Mouse (Mus musculus) limb, embryonic 12.5 days (tissue): ENCODE results near the gene Rpl10a. TPM values are rescaled to one million over a fixed set of nuclear protein-coding genes. Genes with fewer than 3 reads are reported as not detected.
"Not testable (repeated sequence)": the region's sequence is repeated elsewhere in the genome, so short reads cannot be mapped to it uniquely, and the experiment has no call there.

Experiments
- ATAC-seq: fragments of 200-750 bp; cut with Nextera tagmentation; 2 replicates; pipeline ENCODE4 v1.8.0; 2017; ENCODE audit warnings: low read depth, moderate TSS enrichment; ENCODE audit not compliant: insufficient number of reproducible peaks, insufficient read depth, low FRiP score, low TSS enrichment
- H3K27ac ChIP-seq: fragments of 300-500 bp; sonication (generic); 2 replicates; pipeline ENCODE4 v1.5.1; 2016; ENCODE audit warnings: mild to moderate bottlenecking, moderate library complexity
- H3K27me3 ChIP-seq: fragments of 300-500 bp; sonication (generic); 2 replicates; pipeline ENCODE4 v1.6.1; 2016; ENCODE audit warnings: mild to moderate bottlenecking, moderate library complexity
- H3K36me3 ChIP-seq: fragments of 300-500 bp; sonication (generic); 2 replicates; pipeline ENCODE4 v1.6.1; 2016; ENCODE audit warnings: mild to moderate bottlenecking, moderate library complexity
- H3K4me1 ChIP-seq: fragments of 300-500 bp; sonication (generic); replicated peaks from 2 replicates; pipeline ENCODE4 v1.6.1; 2016
- H3K4me2 ChIP-seq: fragments of 300-500 bp; sonication (generic); 2 replicates; pipeline ENCODE4 v1.6.1; 2016; ENCODE audit warnings: mild to moderate bottlenecking, moderate library complexity
- H3K4me3 ChIP-seq: fragments of 300-500 bp; sonication (generic); replicated peaks from 2 replicates; pipeline ENCODE4 v1.5.1; 2016; ENCODE audit warnings: mild to moderate bottlenecking
- H3K9ac ChIP-seq: fragments of 300-500 bp; sonication (generic); replicated peaks from 2 replicates; pipeline ENCODE4 v1.6.1; 2016; ENCODE audit warnings: mild to moderate bottlenecking, moderate library complexity
- H3K9me3 ChIP-seq: fragments of 300-500 bp; sonication (generic); 2 replicates; pipeline ENCODE4 v1.6.1; 2016; ENCODE audit warnings: mild to moderate bottlenecking, moderate library complexity
- WGBS: fragments of 180-500 bp; shearing (Covaris S2); methylation state at CpG from one replicate; pipeline ENCODE4 v1.1.7; 2016; 5-methylcytosine and 5-hydroxymethylcytosine counted together
- polyA plus RNA-seq: library from polyadenylated mRNA; unstranded; fragments of >200 nt; fragmentation: Nextera tagmentation; extraction: Ambion mirVana; gene quantifications from 2 replicates; pipeline ENCODE4 v1.2.1, GENCODE M21; 2016

The Rpl10a gene
- polyA plus RNA-seq, 1 experiment from 2014 or later, result 537 TPM

DNA sequence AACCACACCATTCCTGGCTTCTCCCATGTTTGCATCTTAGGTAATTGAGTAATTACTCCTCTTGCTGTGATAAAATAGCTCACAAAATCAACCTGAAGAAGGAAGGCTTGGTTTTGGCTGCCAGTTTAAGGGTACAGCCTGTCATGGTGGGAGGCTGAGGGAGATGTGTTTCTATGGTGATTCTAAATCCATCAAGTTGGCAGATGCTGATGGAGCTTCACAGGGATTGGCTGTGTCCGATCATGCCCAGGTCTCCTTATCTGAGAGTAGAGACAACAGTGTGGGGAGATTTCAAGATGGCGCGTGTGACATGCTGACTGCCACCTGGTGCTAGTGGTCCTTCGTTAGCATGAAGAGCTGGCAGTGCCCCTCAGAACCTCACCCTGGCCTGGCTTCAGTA is 6.6 kb upstream of the Rpl10a start:
- no peak overlapping the region for H3K27ac ChIP-seq
- H3K9ac ChIP-seq, result no peak overlapping the region
- no peak overlapping the region for H3K4me3 ChIP-seq
- no peaks in the 10 kb centered on the region for H3K27me3 ChIP-seq
- H3K4me2 ChIP-seq, result no peak overlapping the region
- WGBS, result 92% methylated on average over 4 of the region's 4 CpGs
- H3K4me1 ChIP-seq, result no peaks in the 10 kb centered on the region; the same call in 1 of the 2 replicates
- H3K36me3 ChIP-seq, result peaks cover 91% of the 10 kb centered on the region
- ATAC-seq, result no peak
- peaks cover 6% of the 10 kb centered on the region; the same call in 1 of the 2 replicates for H3K9me3 ChIP-seq

DNA sequence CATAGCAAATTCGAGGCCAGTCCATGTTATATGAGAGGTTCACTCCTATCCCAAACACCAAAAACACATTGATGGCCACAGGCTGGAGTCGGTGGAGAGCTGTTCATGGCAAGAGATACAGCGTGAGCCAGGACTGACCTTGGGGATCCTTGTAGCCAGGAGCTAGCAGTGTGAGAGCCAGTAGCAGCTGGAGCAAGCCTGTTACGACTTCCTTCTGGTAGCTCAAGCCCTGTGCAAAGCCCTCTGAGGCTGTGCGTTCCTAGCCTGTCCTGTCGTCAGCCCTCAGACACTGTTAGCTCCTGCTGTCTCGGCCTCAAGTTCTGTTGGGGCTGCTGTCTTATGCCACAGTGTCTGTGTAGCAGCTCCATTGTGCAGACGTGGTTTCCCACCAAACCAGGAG is 4.5 kb upstream of the Rpl10a start:
- H3K4me1 ChIP-seq, result peaks cover 15% of the 10 kb centered on the region
- no peak overlapping the region for H3K4me3 ChIP-seq
- whole genome bisulfite sequencing, result 88% methylated on average over 8 of the region's 8 CpGs
- H3K9me3 ChIP-seq, result peaks cover 6% of the 10 kb centered on the region; the same call in 1 of the 2 replicates
- peaks cover 70% of the 10 kb centered on the region for H3K36me3 ChIP-seq
- no peak overlapping the region for H3K9ac ChIP-seq
- H3K4me2 ChIP-seq, result no peak overlapping the region
- ATAC-seq, result no peak
- no peaks in the 10 kb centered on the region for H3K27me3 ChIP-seq
- H3K27ac ChIP-seq, result no peak overlapping the region

DNA sequence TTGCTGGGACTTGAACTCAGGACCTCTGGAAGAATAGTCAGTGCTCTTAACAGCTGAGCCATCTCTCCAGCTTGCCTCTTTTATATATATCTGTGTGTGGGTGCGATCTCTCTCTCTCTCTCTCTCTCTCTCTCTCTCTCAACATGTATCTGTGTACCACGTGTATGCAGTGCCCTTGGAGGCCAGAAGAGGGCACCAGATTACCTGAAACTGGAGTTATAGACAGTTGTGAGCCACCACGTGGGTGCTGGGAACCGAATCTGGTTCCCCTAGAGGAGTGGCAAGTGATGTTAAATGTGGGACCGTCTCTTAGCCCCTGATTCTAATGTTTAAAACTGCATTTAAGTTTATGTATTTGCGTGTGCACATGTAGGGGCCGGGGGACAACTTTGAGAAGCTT is 3.9 kb upstream of the Rpl10a start:
- not testable (repeated sequence) for H3K4me2 ChIP-seq, H3K9me3 ChIP-seq, H3K27ac ChIP-seq, H3K4me3 ChIP-seq, H3K9ac ChIP-seq, H3K27me3 ChIP-seq, ATAC-seq
- Histone ChIP-seq H3K4me1 (peaks cover 17% of the 10 kb centered on the region), H3K36me3 (peaks cover 68% of the 10 kb centered on the region)
- 93% methylated on average over 7 of the region's 7 CpGs for WGBS

DNA sequence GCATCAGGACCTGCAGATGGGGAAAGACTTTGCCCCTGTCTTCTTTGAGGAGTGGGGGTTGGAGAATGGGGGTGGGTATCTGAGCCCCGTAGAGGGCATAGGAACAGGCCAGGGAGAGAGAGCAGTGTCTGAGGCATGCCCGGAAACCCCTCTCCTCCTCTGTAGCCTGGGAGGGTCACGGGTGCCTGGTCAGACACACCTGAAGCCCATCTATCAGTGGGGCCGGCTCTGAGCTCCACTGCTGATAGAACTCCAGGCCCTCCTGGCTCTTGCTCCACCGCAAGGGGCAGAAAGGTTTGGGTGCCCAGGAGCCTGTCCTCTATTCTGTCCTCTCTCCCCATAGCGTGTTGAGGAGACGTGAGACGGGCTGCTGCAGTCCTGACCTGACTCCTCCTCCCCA is 2.5 kb upstream of the Rpl10a start:
- Histone ChIP-seq H3K4me2 (no peak overlapping the region), H3K27ac (no peak overlapping the region), H3K4me3 (no peak overlapping the region), H3K36me3 (peaks cover 69% of the 10 kb centered on the region), H3K9ac (no peak overlapping the region), H3K9me3 (peaks cover 6% of the 10 kb centered on the region; the same call in 1 of the 2 replicates), H3K27me3 (no peaks in the 10 kb centered on the region), H3K4me1 (peaks cover 25% of the 10 kb centered on the region)
- 94% methylated on average over 8 of the region's 8 CpGs for WGBS
- ATAC-seq, result no peak

DNA sequence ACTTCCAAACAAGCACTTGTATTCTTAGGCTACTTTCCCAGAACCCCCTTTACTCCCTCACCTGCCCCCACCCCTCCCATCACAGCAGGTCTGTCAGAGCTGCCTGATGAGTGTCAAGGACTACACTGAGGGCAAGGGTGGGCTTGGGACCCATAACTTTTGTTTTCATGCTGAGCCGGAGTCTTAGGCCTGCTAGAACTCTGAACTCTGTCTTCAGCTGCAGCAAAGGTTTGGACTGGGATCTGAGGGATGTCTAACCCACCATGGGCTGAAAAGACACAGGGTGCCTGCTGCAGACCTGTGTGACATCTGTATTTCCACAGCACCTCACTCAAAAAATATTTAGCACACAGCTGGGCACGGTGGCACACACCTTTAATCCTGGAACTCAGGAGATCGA is 1.3 kb upstream of the Rpl10a start:
- Histone ChIP-seq H3K4me2 (no peak overlapping the region), H3K27me3 (no peaks in the 10 kb centered on the region), H3K9ac (peak overlapping the region; percentile 99; the same call in 1 of the 2 replicates), H3K36me3 (peaks cover 69% of the 10 kb centered on the region), H3K27ac (peak overlapping the region; percentile 98), H3K4me1 (peaks cover 34% of the 10 kb centered on the region), H3K9me3 (peaks cover 6% of the 10 kb centered on the region; the same call in 1 of the 2 replicates), H3K4me3 (no peak overlapping the region)
- no peak for ATAC-seq
- 65% methylated on average over 3 of the region's 3 CpGs for WGBS

DNA sequence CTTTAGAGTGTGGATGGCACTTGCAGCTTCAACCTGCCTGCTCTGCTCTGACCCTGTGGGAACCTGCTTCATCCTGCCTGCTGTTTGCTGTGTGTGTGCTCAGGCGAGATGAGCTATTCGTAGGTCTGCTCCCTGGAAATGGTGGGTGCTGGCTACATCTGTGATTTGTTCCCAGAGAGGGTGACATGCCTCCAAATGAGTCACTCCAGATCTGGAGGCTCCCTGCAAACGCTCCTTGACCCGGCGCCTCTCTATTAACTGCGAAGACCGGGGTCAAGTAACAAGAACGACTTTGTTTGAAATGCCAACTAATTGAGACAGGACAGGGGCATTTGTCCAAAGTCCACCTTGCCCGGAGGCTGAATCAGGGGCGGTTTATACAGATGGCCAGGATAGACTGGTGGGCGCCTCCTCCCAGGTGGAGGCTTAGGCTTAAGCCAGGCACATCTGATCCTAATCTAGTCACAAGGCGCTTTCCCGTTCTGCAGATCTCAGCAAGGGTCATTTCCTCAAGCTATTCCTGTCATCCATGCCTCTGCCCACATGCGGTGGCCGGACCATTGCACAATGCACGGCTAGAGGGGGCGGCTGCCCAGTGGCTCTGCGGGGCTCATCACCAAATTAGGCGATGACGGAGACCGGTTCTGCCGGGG is 472 bp upstream of the Rpl10a start:
- Histone ChIP-seq H3K4me3 (peak overlapping the region; percentile 93), H3K9me3 (peaks cover 6% of the 10 kb centered on the region; the same call in 1 of the 2 replicates), H3K9ac (peak overlapping the region; percentile 99), H3K36me3 (peaks cover 69% of the 10 kb centered on the region), H3K4me1 (peaks cover 43% of the 10 kb centered on the region), H3K4me2 (peak overlapping the region; percentile 91), H3K27ac (peak overlapping the region; percentile 98), H3K27me3 (no peaks in the 10 kb centered on the region)
- peak; percentile 35 for ATAC-seq
- WGBS, result 1% methylated on average over 22 of the region's 22 CpGs

DNA sequence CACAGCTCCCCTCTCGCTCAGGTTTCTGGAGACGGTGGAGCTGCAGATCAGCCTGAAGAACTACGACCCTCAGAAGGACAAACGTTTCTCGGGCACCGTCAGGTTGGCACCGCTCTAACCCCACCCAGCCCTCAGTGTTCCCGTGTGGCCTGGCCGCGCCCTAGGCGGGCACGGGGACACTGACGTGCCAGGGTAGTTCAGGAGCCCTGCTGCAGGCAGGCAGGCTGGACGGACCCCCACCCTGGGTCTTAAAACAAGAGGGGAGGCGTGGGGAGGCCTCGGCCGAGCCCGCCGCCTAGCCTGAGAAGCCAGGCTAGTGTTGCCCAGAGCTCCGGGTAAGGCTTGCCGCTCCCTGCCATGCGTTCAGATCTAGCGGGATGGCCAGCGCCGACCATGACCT is 675 bp downstream of the Rpl10a start:
- H3K36me3 ChIP-seq, result peaks cover 71% of the 10 kb centered on the region
- H3K4me2 ChIP-seq, result peak overlapping the region; percentile 91
- peak overlapping the region; percentile 93 for H3K4me3 ChIP-seq
- peak overlapping the region; percentile 98 for H3K27ac ChIP-seq
- H3K9ac ChIP-seq, result peak overlapping the region; percentile 99
- 0% methylated on average over 25 of the region's 25 CpGs for WGBS
- no peaks in the 10 kb centered on the region for H3K27me3 ChIP-seq
- ATAC-seq, result no peak
- H3K9me3 ChIP-seq, result peaks cover 6% of the 10 kb centered on the region; the same call in 1 of the 2 replicates
- peaks cover 53% of the 10 kb centered on the region for H3K4me1 ChIP-seq

DNA sequence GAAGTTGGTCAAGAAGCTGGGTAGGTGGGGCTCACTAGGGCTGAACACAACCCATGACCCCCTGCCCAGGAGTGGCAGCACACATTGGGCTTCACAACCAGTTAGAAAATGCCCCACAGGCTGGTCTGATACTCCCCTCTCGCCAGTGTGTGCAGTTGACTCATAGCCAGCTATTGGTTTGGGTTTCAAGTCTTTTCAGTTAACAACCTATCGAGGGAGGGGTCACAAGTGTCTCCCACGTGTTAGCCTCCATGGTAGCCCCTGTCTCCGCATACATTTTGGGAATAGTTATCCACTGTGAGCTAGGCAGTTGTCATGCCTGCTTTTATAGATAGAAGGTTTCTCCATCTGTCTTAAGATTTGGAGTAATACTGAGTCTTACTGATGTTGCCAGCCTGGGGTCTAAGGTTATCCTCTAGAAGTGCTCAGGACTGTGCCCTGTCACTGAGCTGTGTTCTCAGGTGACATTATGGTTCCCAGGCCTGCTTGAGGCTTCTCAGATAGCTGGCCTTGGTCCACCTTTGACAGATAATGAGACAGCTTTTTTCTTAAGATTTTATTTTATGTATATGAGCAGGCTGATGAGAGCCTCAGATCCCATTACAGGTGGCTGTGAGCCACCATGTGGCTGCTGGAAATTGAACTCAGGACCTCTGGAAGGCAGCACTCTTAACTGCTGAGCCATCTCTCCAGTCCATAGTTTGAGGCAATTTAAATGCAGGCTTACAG is 1.4 kb downstream of the Rpl10a start:
- H3K4me3 ChIP-seq, result peak overlapping the region; percentile 93
- peak overlapping the region; percentile 99 for H3K9ac ChIP-seq
- H3K9me3 ChIP-seq, result peaks cover under 1% of the 10 kb centered on the region; the same call in 1 of the 2 replicates
- peaks cover 71% of the 10 kb centered on the region for H3K36me3 ChIP-seq
- 5% methylated on average over 4 of the region's 4 CpGs for WGBS
- peak overlapping the region; percentile 91 for H3K4me2 ChIP-seq
- H3K4me1 ChIP-seq, result peaks cover 58% of the 10 kb centered on the region
- no peaks in the 10 kb centered on the region for H3K27me3 ChIP-seq
- no peak for ATAC-seq
- H3K27ac ChIP-seq, result peak overlapping the region; percentile 98

DNA sequence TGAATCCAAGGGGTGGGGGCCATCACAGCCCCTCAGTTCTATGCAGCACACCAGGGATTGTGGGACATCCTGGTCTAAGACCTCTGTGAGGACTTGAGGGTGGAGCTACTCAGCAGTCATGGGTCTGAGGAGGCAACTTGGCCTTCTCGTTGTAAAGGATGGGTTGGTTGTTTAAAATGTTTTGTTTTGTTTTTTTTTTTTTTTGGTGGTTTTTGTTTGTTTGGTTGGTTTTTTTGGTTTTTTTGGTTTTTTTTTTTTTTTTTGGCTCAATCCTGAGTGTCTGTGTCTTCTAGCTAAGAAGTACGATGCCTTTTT is 1.9 kb downstream of the Rpl10a start:
- Histone ChIP-seq H3K4me3 (peak overlapping the region; percentile 93), H3K27ac (0 out of 2 replicates have a peak overlapping the region, but pooled peaks have one; percentile 98), H3K4me2 (peak overlapping the region; percentile 91), H3K9ac (peak overlapping the region; percentile 99), H3K4me1 (peaks cover 63% of the 10 kb centered on the region), H3K9me3 (no peaks in the 10 kb centered on the region), H3K36me3 (peaks cover 71% of the 10 kb centered on the region), H3K27me3 (no peaks in the 10 kb centered on the region)
- ATAC-seq, result no peak
- WGBS, result 57% methylated on average over 2 of the region's 2 CpGs

DNA sequence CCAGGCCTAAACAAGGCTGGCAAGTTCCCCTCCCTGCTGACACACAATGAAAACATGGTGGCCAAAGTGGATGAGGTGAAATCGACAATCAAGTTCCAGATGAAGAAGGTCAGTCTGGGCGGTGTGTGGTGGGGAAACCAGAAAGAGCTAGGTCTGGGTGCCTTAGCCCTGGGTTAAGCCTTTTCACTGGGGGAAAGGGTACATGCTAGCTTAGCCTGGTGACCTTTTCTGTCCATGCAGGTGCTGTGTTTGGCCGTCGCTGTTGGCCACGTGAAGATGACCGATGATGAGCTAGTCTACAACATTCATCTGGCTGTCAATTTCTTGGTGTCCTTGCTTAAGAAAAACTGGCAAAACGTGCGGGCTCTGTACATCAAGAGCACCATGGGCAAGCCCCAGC is 2.3 kb downstream of the Rpl10a start:
- H3K27me3 ChIP-seq, H3K9me3 ChIP-seq, ATAC-seq, H3K4me3 ChIP-seq, H3K27ac ChIP-seq, H3K9ac ChIP-seq, H3K4me2 ChIP-seq: not testable (repeated sequence)
- peaks cover 73% of the 10 kb centered on the region for H3K36me3 ChIP-seq
- peaks cover 66% of the 10 kb centered on the region for H3K4me1 ChIP-seq
- 58% methylated on average over 8 of the region's 8 CpGs for WGBS

DNA sequence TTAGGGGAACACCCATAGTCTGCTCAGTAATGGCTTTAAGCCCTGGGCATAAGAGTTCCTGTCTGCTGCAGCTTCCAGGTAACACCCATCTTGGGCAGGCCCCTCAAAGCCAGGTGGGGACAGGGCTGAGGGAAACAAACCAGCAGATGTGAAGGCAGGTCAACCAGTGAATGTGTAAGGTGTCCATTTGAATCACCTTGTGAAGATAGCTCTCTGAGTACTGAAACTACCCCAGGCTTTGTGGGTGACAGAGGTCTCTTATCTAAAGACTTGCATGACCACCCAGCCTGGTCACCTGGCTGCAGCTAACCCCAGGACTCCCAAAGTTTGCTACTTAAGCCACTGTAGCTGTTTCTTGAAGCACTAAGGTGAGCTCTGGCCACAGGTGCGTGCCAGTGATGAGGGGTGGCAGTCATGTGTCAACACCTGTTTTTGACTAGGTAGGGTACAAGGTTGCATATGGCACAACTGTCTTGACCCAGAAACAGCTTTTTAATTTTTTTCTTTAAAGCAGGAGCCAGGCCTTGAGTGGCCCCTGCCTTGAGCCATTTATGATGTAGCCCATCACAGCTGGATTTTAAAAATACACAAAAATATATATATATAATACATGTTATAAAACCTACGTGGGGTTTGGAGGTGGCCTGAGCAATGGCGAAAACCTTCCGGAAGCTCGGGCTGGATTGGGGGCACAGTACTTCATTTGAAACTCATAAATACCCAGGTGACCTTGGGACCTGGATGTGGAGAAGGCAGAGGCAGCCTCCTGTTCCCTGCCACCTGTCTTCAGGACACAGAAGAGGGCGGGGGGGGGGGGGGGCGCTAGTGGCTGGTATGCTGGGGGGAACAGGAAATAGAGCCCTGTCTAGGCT is 3.2 kb downstream of the Rpl10a start:
- ATAC-seq, result no peak
- Histone ChIP-seq H3K36me3 (peaks cover 73% of the 10 kb centered on the region), H3K4me2 (no peak overlapping the region), H3K9ac (no peak overlapping the region), H3K27ac (peak overlapping the region; percentile 47; the same call in 1 of the 2 replicates), H3K27me3 (no peaks in the 10 kb centered on the region), H3K4me3 (no peak overlapping the region), H3K9me3 (no peaks in the 10 kb centered on the region), H3K4me1 (peaks cover 67% of the 10 kb centered on the region)
- 19% methylated on average over 7 of the region's 7 CpGs for WGBS
